Mouse (Mus musculus): ENCODE measurements around the gene Tatdn3. TPM values are rescaled to one million over a fixed set of nuclear protein-coding genes. Genes with fewer than 3 reads are reported as not detected.

The Tatdn3 gene
- polyA plus RNA-seq, 1 experiment from 2014 or later, result 10.3 TPM

- no peaks in the 10 kb centered on the region for H3K4me1 ChIP-seq
- H3K9me3 ChIP-seq, result no peaks in the 10 kb centered on the region
- H3K9ac ChIP-seq (replicated peaks), result no peak overlapping the region
- H3K4me2 ChIP-seq (replicated peaks), result no peak overlapping the region
- ATAC-seq (replicated peaks), result no peak
- WGBS, result 92% methylated on average over 16 of the region's 16 CpGs
- H3K27me3 ChIP-seq, result no peaks in the 10 kb centered on the region
- H3K36me3 ChIP-seq, result peaks cover 13% of the 10 kb centered on the region
- no peak overlapping the region for H3K4me3 ChIP-seq
- H3K27ac ChIP-seq (replicated peaks), result no peak overlapping the region
Observed at GRCm38 (mm10) chr1:191072329-191072913, 9.7 kb upstream of the Tatdn3 start.

GRCm38 (mm10) chr1:191071613-191072012 lies 8.9 kb upstream of the Tatdn3 start:
- H3K9ac ChIP-seq (replicated peaks), result no peak overlapping the region
- no peaks in the 10 kb centered on the region for H3K4me1 ChIP-seq
- no peak for ATAC-seq (replicated peaks)
- H3K27me3 ChIP-seq, result no peaks in the 10 kb centered on the region
- no peak overlapping the region for H3K4me3 ChIP-seq
- no peak overlapping the region for H3K4me2 ChIP-seq (replicated peaks)
- 89% methylated on average over 6 of the region's 6 CpGs for WGBS
- no peak overlapping the region for H3K27ac ChIP-seq (replicated peaks)
- H3K36me3 ChIP-seq, result peaks cover 9% of the 10 kb centered on the region
- no peaks in the 10 kb centered on the region for H3K9me3 ChIP-seq

- H3K4me3 ChIP-seq, result no peak overlapping the region
- no peak overlapping the region for H3K27ac ChIP-seq (replicated peaks)
- H3K4me2 ChIP-seq (replicated peaks), result no peak overlapping the region
- H3K27me3 ChIP-seq, result no peaks in the 10 kb centered on the region
- WGBS, result 87% methylated on average over 4 of the region's 4 CpGs
- no peak overlapping the region for H3K9ac ChIP-seq (replicated peaks)
- no peak for ATAC-seq (replicated peaks)
- H3K4me1 ChIP-seq, result no peaks in the 10 kb centered on the region
- peaks cover 9% of the 10 kb centered on the region for H3K36me3 ChIP-seq
- no peaks in the 10 kb centered on the region for H3K9me3 ChIP-seq
Observed at GRCm38 (mm10) chr1:191070259-191070658, 7.5 kb upstream of the Tatdn3 start.

- H3K4me3 ChIP-seq, result no peak overlapping the region
- 84% methylated on average over 5 of the region's 5 CpGs for WGBS
- ATAC-seq (replicated peaks), result no peak
- H3K27ac ChIP-seq (replicated peaks), result no peak overlapping the region
- H3K9me3 ChIP-seq, result no peaks in the 10 kb centered on the region
- H3K4me1 ChIP-seq, result peaks cover 10% of the 10 kb centered on the region
- H3K4me2 ChIP-seq (replicated peaks), result no peak overlapping the region
- H3K36me3 ChIP-seq, result peaks cover 9% of the 10 kb centered on the region
- no peaks in the 10 kb centered on the region for H3K27me3 ChIP-seq
- no peak overlapping the region for H3K9ac ChIP-seq (replicated peaks)
Observed at GRCm38 (mm10) chr1:191068377-191068776, 5.6 kb upstream of the Tatdn3 start.

GRCm38 (mm10) chr1:191065188-191065587 lies 2.5 kb upstream of the Tatdn3 start:
- no peak for ATAC-seq (replicated peaks)
- WGBS, result 89% methylated on average over 4 of the region's 4 CpGs
- no peaks in the 10 kb centered on the region for H3K27me3 ChIP-seq
- no peaks in the 10 kb centered on the region for H3K9me3 ChIP-seq
- H3K4me3 ChIP-seq, result no peak overlapping the region
- H3K27ac ChIP-seq (replicated peaks), result no peak overlapping the region
- peaks cover 21% of the 10 kb centered on the region for H3K4me1 ChIP-seq
- no peak overlapping the region for H3K4me2 ChIP-seq (replicated peaks)
- H3K9ac ChIP-seq (replicated peaks), result no peak overlapping the region
- H3K36me3 ChIP-seq, result no peaks in the 10 kb centered on the region

GRCm38 (mm10) chr1:191064535-191064934 lies 1.8 kb upstream of the Tatdn3 start:
- Histone ChIP-seq H3K27ac (replicated peaks) (no peak overlapping the region), H3K36me3 (no peaks in the 10 kb centered on the region), H3K4me2 (replicated peaks) (no peak overlapping the region), H3K27me3 (no peaks in the 10 kb centered on the region), H3K4me3 (no peak overlapping the region), H3K4me1 (peaks cover 21% of the 10 kb centered on the region), H3K9me3 (no peaks in the 10 kb centered on the region), H3K9ac (replicated peaks) (no peak overlapping the region)
- ATAC-seq (replicated peaks), result no peak
- whole genome bisulfite sequencing, result 88% methylated on average over 2 of the region's 2 CpGs

GRCm38 (mm10) chr1:191063700-191064099 lies 968 bp upstream of the Tatdn3 start:
- WGBS, result 59% methylated on average over 9 of the region's 9 CpGs
- no peaks in the 10 kb centered on the region for H3K36me3 ChIP-seq
- H3K27ac ChIP-seq (replicated peaks), result no peak overlapping the region
- H3K4me3 ChIP-seq, result peak overlapping the region; percentile 84
- peak overlapping the region; percentile 94 for H3K4me2 ChIP-seq (replicated peaks)
- peak overlapping the region; percentile 59; the same call in 1 of the 2 replicates for H3K9ac ChIP-seq (replicated peaks)
- H3K4me1 ChIP-seq, result peaks cover 21% of the 10 kb centered on the region
- no peaks in the 10 kb centered on the region for H3K27me3 ChIP-seq
- ATAC-seq (replicated peaks), result no peak
- no peaks in the 10 kb centered on the region for H3K9me3 ChIP-seq

- ATAC-seq (replicated peaks), result no peak; the same call in 1 of the 2 replicates
Observed at GRCm38 (mm10) chr1:191062241-191062780, 421 bp downstream of the Tatdn3 start.

GRCm38 (mm10) chr1:191057461-191057860 lies 5.3 kb downstream of the Tatdn3 start:
- H3K4me3 ChIP-seq, result no peak overlapping the region
- no peak overlapping the region for H3K4me2 ChIP-seq (replicated peaks)
- WGBS, result 68% methylated on average over 3 of the region's 3 CpGs
- H3K4me1 ChIP-seq, result peaks cover 8% of the 10 kb centered on the region
- no peak for ATAC-seq (replicated peaks)
- no peaks in the 10 kb centered on the region for H3K27me3 ChIP-seq
- H3K27ac ChIP-seq (replicated peaks), result no peak overlapping the region
- no peaks in the 10 kb centered on the region for H3K36me3 ChIP-seq
- no peaks in the 10 kb centered on the region for H3K9me3 ChIP-seq
- no peak overlapping the region for H3K9ac ChIP-seq (replicated peaks)

More at GRCm38 (mm10) chr1:191062241-191062780, 421 bp downstream of the Tatdn3 start:
- Histone ChIP-seq H3K27ac (replicated peaks) (peak overlapping the region; percentile 68; the same call in 1 of the 2 replicates), H3K27me3 (no peaks in the 10 kb centered on the region), H3K4me2 (replicated peaks) (peak overlapping the region; percentile 94), H3K9ac (replicated peaks) (peak overlapping the region; percentile 82), H3K36me3 (no peaks in the 10 kb centered on the region), H3K9me3 (no peaks in the 10 kb centered on the region), H3K4me1 (peaks cover 21% of the 10 kb centered on the region), H3K4me3 (peak overlapping the region; percentile 84)
- 6% methylated on average over 15 of the region's 15 CpGs for WGBS

GRCm38 (mm10) chr1:191055533-191055873 lies 7.2 kb downstream of the Tatdn3 start:
- H3K36me3 ChIP-seq, result no peaks in the 10 kb centered on the region
- ATAC-seq (replicated peaks), result no peak
- H3K27me3 ChIP-seq, result no peaks in the 10 kb centered on the region
- H3K4me1 ChIP-seq, result no peaks in the 10 kb centered on the region
- WGBS, result 65% methylated on average over 2 of the region's 2 CpGs
- H3K27ac ChIP-seq (replicated peaks), result no peak overlapping the region
- H3K9ac ChIP-seq (replicated peaks), result no peak overlapping the region
- H3K4me3 ChIP-seq, result no peak overlapping the region
- H3K4me2 ChIP-seq (replicated peaks), result no peak overlapping the region
- H3K9me3 ChIP-seq, result no peaks in the 10 kb centered on the region

GRCm38 (mm10) chr1:191054870-191055532 lies 7.7 kb downstream of the Tatdn3 start:
- no peaks in the 10 kb centered on the region for H3K4me1 ChIP-seq
- 76% methylated on average over 8 of the region's 8 CpGs for WGBS

GRCm38 (mm10) chr1:191053555-191053954 lies 9.2 kb downstream of the Tatdn3 start:
- Histone ChIP-seq H3K9ac (replicated peaks) (no peak overlapping the region), H3K36me3 (no peaks in the 10 kb centered on the region), H3K4me3 (no peak overlapping the region), H3K4me1 (no peaks in the 10 kb centered on the region), H3K27me3 (no peaks in the 10 kb centered on the region), H3K27ac (replicated peaks) (no peak overlapping the region), H3K9me3 (no peaks in the 10 kb centered on the region), H3K4me2 (replicated peaks) (no peak overlapping the region)
- no peak for ATAC-seq (replicated peaks)
- 95% methylated on average over 3 of the region's 3 CpGs for WGBS

More at GRCm38 (mm10) chr1:191054870-191055532, 7.7 kb downstream of the Tatdn3 start:
- Histone ChIP-seq H3K27me3 (no peaks in the 10 kb centered on the region), H3K9ac (replicated peaks) (no peak overlapping the region), H3K36me3 (no peaks in the 10 kb centered on the region), H3K4me2 (replicated peaks) (no peak overlapping the region), H3K4me3 (no peak overlapping the region), H3K27ac (replicated peaks) (no peak overlapping the region), H3K9me3 (no peaks in the 10 kb centered on the region)
- ATAC-seq (replicated peaks), result no peak
